In genomic region chr14:28861142-28861541, GRCm38 (mm10) we compare ENCODE assay signal across 31 mouse cellular contexts.
A peak's percentile ranks its signal among the peaks of the same experiment; 100 is the strongest.
DNase-seq lines count a peak whose midpoint lies in the region; ATAC-seq and TF ChIP-seq lines count a peak whose summit lies in the region.
"Had no signal": no experiment of that assay in that cellular context is flagged by ENCODE, and none has a peak within 500 bp of the region (broad histone marks: within the 10 kb centered on the region; RNA-seq: fewer than 3 reads in every experiment).

No protein-coding gene starts in this region.

- WGBS in lung, postnatal 0 days, result 84% methylated on average over 2 of the region's 2 CpGs

- H3K4me3 ChIP-seq in lung, postnatal 0 days (ENCODE audit: low read depth, low read length), result no peak overlapping the region
- H3K4me3 ChIP-seq: embryonic facial prominence, embryonic 13.5 days; gastrocnemius, adult 2 months; left cerebral cortex, adult 2 months; liver, embryonic 12.5 days; neural tube, embryonic 12.5 days; stomach, embryonic 15.5 days had no signal

- TF ChIP-seq CTCF in lung, postnatal 0 days (IDR thresholded peaks at IDR 0.05), result no peak

- H3K9ac ChIP-seq in lung, postnatal 0 days (replicated peaks; ENCODE audit: low read depth), result no peak overlapping the region
- H3K9ac ChIP-seq: embryonic facial prominence, embryonic 13.5 days; hindbrain, embryonic 14.5 days; liver, embryonic 12.5 days; liver, postnatal 0 days; neural tube, embryonic 12.5 days; stomach, embryonic 15.5 days had no signal

- H3K9me3 ChIP-seq in lung, postnatal 0 days (ENCODE audit: low read length), result no peaks in the 10 kb centered on the region
- H3K9me3 ChIP-seq: liver, embryonic 12.5 days; neural tube, embryonic 12.5 days; stomach, embryonic 15.5 days had no signal

- no peak overlapping the region for H3K4me2 ChIP-seq in lung, postnatal 0 days (replicated peaks; ENCODE audit: low read depth, low read length)
- H3K4me2 ChIP-seq: embryonic facial prominence, embryonic 13.5 days; heart, embryonic 11.5 days; hindbrain, embryonic 14.5 days; liver, embryonic 12.5 days; neural tube, embryonic 12.5 days; stomach, embryonic 15.5 days had no signal

- H3K4me1 ChIP-seq in lung, postnatal 0 days (ENCODE audit: insufficient read depth, low read depth, low read length), result no peaks in the 10 kb centered on the region
- H3K4me1 ChIP-seq: liver, embryonic 12.5 days; neural tube, embryonic 12.5 days; stomach, embryonic 15.5 days had no signal

- peak; percentile 66; the same call in 1 of the 2 replicates for ATAC-seq in cerebellum, adult (ENCODE audit: insufficient number of reproducible peaks, low FRiP score, low TSS enrichment)
- ATAC-seq in lung, postnatal 0 days, result no peak
- ATAC-seq: activated CD4-positive, CD25-positive, alpha-beta regulatory T cell, adult 4 months; inflammation-experienced regulatory T-cells, adult 6 months; liver, embryonic 12.5 days; liver, postnatal 0 days had no signal

- no peak overlapping the region for H3K27ac ChIP-seq in lung, postnatal 0 days (ENCODE audit: low read length)
- H3K27ac ChIP-seq: embryonic facial prominence, embryonic 13.5 days; gastrocnemius, adult 2 months; hindbrain, embryonic 14.5 days; left cerebral cortex, adult 2 months; liver, embryonic 12.5 days; macrophage; neural tube, embryonic 12.5 days; stomach, embryonic 15.5 days had no signal

- no peak for DNase-seq in cerebellum, postnatal 4 days (ENCODE audit: low spot score in 2 of 2)
- peak; percentile 4 for DNase-seq in layer of hippocampus, adult 11-12 months (ENCODE audit: low spot score)
- no peak for DNase-seq in layer of hippocampus, adult 9-10 months (ENCODE audit: low spot score)
- peak; percentile 33 for DNase-seq in cerebellum, adult 8-10 months
- DNase-seq in cerebellum, postnatal 36 days, result peak; percentile 25 to 40
- DNase-seq in right cerebral cortex, adult 18-20 months, result no peak
- no peak for DNase-seq in lung, postnatal 0 days (ENCODE audit: low spot score)
- DNase-seq: adrenal gland, adult 2 months; adrenal gland, postnatal 36 days; gastrocnemius, adult 2 months; gastrocnemius, postnatal 36 days; heart, adult 18-20 months; heart, postnatal 4 days; kidney, adult 11 months; kidney, postnatal 14 days; left cerebral cortex, postnatal 4 days; liver, postnatal 0 days; midbrain, embryonic 14.5 days; right cerebral cortex, postnatal 14 days had no signal

- H3K36me3 ChIP-seq in lung, postnatal 0 days (ENCODE audit: insufficient read depth, low read length), result no peaks in the 10 kb centered on the region
- H3K36me3 ChIP-seq: embryonic facial prominence, embryonic 13.5 days; liver, embryonic 12.5 days; neural tube, embryonic 12.5 days; stomach, embryonic 15.5 days had no signal

- no peaks in the 10 kb centered on the region for H3K27me3 ChIP-seq in lung, postnatal 0 days (replicated peaks; ENCODE audit: insufficient read depth, low read length)
- H3K27me3 ChIP-seq: CH12.LX; embryonic facial prominence, embryonic 13.5 days; liver, embryonic 12.5 days; neural tube, embryonic 12.5 days; stomach, embryonic 15.5 days had no signal

- TF ChIP-seq EP300 in lung, postnatal 0 days (IDR thresholded peaks at IDR 0.05), result no peak

Comparison
In these comparisons a context has a peak if more than half of its experiments do, and no peak if none do; other contexts are left out.
1. DNase-seq: peak in layer of hippocampus, adult 11-12 months (single experiment), cerebellum, adult 8-10 months (single experiment) and cerebellum, postnatal 36 days (2 of 2); none in cerebellum, postnatal 4 days (0 of 2), layer of hippocampus, adult 9-10 months (single experiment), right cerebral cortex, adult 18-20 months (single experiment) and lung, postnatal 0 days (single experiment).